Mouse (Mus musculus) c-Kit-positive CD71-positive TER-119-positive erythroid progenitor cells, embryonic 14.5 days (primary cell): ENCODE measurements around the gene Hcfc1r1.

Source experiments
- DNase-seq: peaks from one replicate; pipeline ENCODE4 v3.0.0-alpha.2; 2013; ENCODE audit warnings: low spot score

Gene Hcfc1r1

GRCm38 (mm10) chr17:23719455-23719854 is 46.1 kb downstream of the Hcfc1r1 start:
- DNase-seq, result no peak

- no peak for DNase-seq
Measured at GRCm38 (mm10) chr17:23721886-23722285, 48.5 kb downstream of the Hcfc1r1 start.

GRCm38 (mm10) chr17:23722376-23723125 is 49.2 kb downstream of the Hcfc1r1 start, which contains the start of gene 1520401A03Rik:
1520401A03Rik (minus strand) TSS chr17:23722783.
- no peak for DNase-seq
